Mouse (Mus musculus) adrenal gland, adult 18-20 months (tissue): ENCODE results near the gene Prkce. TPM values are rescaled to one million over a fixed set of nuclear protein-coding genes. Genes with fewer than 3 reads are reported as not detected.

Source experiments
- DNase-seq, 2 experiments: peaks; one replicate each; pipeline ENCODE4 v3.0.0; 2021 to 2022; ENCODE audit warnings: low spot score in 2 of 2
- long read RNA-seq, 2 experiments: library from polyadenylated mRNA; stranded (forward); transcript quantifications; one replicate each; pipeline ENCODE4 v2.0.0; 2021
- total RNA-seq, 2 experiments: library from RNA; stranded (reverse); gene quantifications; 1 replicate in 1 of 2; 2 replicates in 1 of 2; pipeline ENCODE4 v1.2.3; 2021

The Prkce gene
- total RNA-seq = 10 to 100 TPM; 17.5 to 22.9 TPM
- long read RNA-seq, experiment 1, full-length matches to known transcripts = 12 of 14 reads
- long read RNA-seq, experiment 1, partial matches to known transcripts = 2 of 14 reads
- long read RNA-seq, experiment 1, other reads (novel, unspliced or antisense) = 0 of 14 reads
- long read RNA-seq, experiment 2, full-length matches to known transcripts = 8 of 12 reads
- long read RNA-seq, experiment 2, partial matches to known transcripts = 1 of 12 reads
- long read RNA-seq, experiment 2, other reads (novel, unspliced or antisense) = 3 of 12 reads

- peak; percentile 79 to 80 for DNase-seq
Measured at GRCm38 (mm10) chr17:86167320-86168230, at the start of gene Prkce. Prkce (plus strand) TSS chr17:86167785.

DNA sequence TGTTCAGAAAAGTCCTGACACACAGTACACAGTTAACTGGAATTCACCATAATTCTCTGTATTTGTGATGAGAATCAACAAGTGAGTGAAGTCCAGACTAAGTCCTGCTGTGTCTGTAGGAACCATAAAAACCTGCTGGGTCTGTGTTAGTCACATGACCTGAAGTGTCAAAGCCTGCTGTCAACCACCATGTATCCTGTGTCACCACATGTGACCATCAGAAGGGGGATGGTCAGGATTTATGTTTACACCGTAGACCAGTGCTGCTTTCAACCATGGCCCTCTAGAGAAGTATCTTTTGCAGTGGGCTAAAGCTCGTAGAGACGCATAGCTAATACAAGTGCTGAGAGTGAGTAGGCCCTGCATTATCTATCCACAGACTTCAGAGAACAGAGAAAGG is 44.4 kb upstream of the Prkce start:
- DNase-seq = no peak

DNA sequence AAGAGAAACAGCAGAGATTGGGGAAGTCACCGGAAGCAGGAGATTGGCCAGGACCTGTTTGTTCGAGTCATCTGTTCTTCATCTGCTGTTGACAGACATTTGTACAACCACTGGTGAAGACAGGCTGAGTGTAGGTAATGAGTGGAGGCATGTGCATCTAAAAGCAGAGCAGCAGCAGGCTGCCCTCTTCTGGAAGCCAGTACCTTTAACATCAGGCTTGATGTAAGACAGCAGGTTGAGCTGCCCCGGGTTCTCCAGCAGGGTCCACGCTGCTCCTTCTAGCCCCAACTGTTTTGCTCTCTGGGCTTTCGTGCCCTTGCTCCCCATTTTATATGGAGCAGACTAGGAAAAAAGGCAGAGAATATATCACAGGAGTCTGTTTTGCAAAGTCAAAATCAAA is 41.7 kb upstream of the Prkce start:
- DNase-seq = no peak

GRCm38 (mm10) chr17:86128198-86128597 is 39.4 kb upstream of the Prkce start:
- peak in 1 of 2 experiments; percentile 14 for DNase-seq

- DNase-seq = no peak
Measured at GRCm38 (mm10) chr17:86132534-86132933, 35.1 kb upstream of the Prkce start.

DNA sequence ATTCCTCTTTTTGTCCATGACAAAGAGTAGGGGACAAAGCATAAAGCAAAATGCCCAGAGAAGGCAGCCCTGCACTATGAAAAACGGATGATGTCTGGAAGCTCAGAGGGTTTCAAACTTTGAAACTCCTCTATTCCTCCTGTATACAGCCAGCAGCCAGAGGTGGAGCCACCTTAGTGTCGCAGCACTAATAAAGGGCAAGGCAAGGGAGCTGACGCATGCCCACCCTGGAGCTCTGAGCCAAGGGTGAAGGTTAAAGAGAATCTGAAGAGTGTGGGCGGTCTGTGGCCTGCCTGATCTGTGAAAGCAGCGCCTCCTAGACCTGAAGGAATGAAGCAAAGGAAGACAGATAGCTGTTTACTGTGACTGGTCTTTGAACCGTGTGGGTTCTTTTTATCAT is 33.1 kb upstream of the Prkce start:
- peak in 1 of 2 experiments; percentile 20 for DNase-seq

DNA sequence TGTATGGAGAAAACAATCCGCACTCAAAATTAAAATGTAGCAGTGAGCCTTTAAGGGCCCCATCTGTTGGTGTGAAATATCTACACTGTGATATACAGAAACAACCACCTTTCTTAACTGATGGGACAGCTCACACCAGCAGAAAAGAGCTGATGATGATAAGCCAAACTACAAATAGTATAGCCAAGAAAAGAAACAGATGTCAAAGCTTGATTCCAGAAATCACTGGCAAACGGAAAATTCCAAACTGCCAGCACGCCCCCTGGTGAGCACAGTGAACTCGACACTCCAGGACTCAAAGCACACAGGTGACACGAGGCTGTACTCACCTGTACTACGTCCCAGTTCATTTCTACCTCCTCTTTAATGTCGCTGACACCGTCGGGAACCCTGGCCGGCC is 31.8 kb upstream of the Prkce start:
- no peak for DNase-seq

DNA sequence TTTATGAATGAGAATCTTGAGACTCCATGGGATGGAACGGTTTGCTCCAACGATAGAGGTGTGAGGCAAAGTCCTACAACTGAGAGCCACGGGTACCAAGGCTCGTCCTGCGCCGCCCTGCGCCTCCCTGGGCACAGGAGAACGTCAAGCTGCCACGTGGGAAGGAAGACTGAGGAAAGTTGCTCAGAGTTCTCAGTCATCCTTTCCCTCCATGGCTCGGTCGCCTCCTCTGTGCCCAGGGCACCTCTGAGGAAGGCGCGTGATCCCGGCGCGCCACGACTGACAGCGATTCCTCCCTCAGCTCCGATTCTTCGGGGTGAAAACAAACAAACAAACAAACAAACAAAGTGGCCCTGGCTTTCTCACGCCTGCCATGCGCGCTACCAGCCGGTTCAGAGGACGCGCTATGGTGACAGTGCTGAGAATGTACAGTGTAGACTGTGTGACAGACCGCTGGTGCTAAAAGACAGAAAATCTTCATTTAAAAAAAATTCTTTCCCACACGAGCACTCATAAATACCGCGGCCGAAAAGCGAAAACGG is 23.0 kb upstream of the Prkce start:
- peak; percentile 27 to 31 for DNase-seq

- peak; percentile 88 to 89 for DNase-seq
Measured at GRCm38 (mm10) chr17:86145079-86145951, 22.3 kb upstream of the Prkce start, which contains the start of gene Srbd1. Srbd1 (minus strand) TSS chr17:86145175.

- DNase-seq = no peak
Measured at GRCm38 (mm10) chr17:86149726-86150125, 17.9 kb upstream of the Prkce start.

DNA sequence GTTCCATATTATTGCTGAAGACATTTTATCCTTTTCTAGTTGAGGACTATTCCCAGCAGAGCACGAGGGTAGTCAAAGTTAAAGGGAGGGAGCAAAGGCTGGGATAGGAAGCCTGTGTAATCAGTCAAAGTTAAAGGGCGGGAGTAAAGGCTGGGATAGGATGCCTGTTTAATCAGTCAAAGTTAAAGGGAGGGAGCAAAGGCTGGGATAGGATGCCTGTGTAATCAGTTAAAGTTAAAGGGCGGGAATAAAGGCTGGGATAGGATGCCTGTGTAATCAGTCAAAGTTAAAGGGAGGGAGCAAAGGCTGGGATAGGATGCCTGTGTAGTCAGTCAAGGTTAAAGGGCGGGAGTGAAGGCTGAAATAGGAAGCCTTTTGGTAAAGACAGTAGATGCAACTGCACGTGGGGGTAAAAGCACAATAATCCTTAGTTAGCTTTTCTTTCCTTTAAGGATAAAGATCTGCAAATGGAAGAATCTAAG is 16.7 kb upstream of the Prkce start:
- peak in 1 of 2 experiments; percentile 30 for DNase-seq

DNA sequence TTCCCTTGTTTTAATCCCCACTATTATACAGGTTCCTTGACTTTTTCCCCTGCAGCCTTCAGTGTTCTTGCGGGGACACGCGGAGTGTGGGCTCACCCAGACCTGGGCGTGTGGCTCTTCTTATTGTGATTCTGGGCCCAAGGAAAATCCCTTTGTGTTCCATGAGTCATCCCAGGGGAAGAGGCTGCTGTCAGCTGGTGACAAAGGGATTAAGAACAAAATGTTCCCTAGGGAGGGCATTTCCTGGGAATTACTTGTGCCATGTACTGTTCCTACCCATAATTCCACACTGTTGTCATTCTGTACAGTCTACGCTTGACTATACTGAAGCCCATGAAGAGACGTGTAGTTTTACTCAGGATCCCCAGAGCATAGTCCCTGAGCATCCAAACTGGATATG is 10.6 kb upstream of the Prkce start:
- no peak for DNase-seq

DNA sequence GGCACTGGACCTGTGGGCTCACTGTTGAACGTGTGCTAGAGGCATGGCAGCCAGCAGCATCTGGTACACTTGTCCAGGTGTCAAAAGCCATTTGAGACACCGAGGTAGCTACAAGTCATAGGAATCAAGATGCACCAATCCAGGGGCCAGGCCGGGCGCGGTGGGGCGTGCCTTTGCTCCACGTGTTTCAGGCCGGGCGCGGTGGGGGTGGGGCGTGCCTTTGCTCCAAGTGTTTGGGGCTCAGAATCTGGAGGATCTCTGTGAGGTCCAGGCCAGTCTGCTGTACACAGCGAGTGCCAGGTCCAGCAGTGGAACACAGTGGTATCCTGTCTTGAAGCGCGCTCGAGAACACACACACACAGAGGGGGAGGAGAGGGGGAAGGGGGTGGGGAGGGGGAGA is 4.9 kb upstream of the Prkce start:
- DNase-seq = no peak

GRCm38 (mm10) chr17:86164416-86164815 is 3.2 kb upstream of the Prkce start:
- DNase-seq = no peak

- no peak for DNase-seq
Measured at GRCm38 (mm10) chr17:86166051-86166566, 1.5 kb upstream of the Prkce start.

DNA sequence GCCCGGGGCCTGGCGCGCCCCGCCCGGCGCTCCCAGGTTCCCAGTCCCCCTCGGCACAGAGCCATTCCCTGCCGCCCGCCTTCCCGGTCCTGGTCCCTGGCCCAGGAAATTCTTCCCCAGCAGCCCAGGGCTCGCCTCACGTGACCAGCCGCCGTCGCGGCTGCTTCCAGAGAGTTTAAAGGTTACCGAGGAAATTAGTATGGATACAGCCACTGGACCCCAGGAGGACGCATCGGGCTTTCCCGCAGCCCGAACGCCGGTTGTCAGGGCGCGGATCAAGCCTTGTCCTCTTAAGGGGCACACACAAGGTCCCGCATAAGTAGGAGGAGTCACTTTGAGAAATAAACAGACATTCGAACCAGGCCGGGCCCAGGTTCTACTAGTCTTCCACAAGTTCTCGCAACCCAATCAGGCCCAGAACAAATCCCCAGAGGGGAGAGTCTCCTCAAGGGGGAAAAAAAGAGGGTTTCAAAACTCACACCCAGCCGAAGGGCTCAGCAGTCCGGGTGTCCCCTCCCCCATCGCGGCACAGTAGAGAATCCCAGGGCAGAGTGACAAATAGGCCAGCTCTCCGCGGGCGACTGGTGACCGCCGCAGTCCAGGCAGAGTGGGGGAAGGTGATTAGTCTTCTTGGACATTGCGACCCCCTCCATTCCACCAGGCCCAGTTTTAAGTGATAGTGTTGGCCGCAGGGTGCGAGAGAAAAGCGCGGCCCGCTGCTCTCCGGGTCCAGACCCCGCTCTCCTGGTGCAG is 842 bp upstream of the Prkce start:
- DNase-seq = peak; percentile 78 to 86

DNA sequence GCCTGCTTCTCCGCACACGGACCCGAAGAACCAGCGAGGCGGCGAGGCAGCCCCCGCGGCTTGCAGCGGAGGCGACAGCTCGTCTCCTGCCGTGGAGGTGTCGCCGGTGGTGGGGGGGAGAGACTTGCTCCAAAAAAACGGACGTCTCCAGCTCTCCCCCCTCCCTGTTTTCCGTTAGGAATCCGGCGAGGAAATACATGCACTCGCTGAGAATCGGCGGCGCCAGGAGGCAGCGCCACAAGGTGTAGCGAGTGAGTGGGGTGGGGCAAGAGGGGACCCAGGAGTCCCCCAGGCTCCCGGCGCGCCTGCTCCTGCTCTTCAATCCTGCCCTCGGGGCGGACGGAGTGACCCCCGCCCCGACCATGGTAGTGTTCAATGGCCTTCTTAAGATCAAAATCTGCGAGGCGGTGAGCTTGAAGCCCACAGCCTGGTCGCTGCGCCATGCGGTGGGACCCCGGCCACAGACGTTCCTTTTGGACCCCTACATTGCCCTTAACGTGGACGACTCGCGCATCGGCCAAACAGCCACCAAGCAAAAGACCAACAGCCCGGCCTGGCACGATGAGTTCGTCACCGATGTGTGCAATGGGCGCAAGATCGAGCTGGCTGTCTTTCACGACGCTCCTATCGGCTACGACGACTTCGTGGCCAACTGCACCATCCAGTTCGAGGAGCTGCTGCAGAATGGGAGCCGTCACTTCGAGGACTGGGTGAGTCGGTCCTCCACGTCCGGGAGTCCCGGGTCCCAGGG is 821 bp downstream of the Prkce start:
- peak; percentile 40 to 51 for DNase-seq

- DNase-seq = no peak
Measured at GRCm38 (mm10) chr17:86169092-86169491, 1.5 kb downstream of the Prkce start.
